Mouse (Mus musculus): ENCODE data around the gene Lrrc8b.

The Lrrc8b gene

DNA sequence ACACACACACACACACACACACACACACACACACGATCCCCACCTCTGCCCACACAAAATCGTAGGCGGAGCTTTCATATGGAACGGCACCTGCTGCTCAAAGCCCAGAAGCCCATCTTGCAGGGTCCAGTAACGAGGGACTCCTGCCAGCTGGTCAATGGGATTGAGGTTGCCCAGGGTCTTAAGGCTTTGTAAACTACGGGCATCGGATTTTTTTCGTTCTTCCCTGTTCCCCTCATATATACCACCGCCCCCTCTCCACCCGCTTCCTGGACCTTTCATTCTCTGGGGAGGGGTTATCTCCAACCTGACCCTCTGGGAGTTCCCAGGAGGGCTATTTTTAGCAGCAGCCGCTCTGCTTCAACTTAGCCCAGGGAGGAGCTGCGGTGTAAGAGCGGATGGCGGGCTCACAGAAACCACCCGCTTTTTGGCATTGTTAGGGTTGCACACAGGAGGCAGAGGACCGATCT lies 103.1 kb downstream of the Lrrc8b start:
- DNase-seq (ENCODE audit: low spot score in 2 of 2), result peak; percentile 39 to 48

- DNase-seq (ENCODE audit: low spot score in 2 of 2), result peak; percentile 74 to 81
Observed at GRCm38 (mm10) chr5:105519096-105519975, 103.8 kb downstream of the Lrrc8b start, which contains the start of gene Lrrc8c. TSS of gene Lrrc8c (plus strand) at chr5:105519388.

DNA sequence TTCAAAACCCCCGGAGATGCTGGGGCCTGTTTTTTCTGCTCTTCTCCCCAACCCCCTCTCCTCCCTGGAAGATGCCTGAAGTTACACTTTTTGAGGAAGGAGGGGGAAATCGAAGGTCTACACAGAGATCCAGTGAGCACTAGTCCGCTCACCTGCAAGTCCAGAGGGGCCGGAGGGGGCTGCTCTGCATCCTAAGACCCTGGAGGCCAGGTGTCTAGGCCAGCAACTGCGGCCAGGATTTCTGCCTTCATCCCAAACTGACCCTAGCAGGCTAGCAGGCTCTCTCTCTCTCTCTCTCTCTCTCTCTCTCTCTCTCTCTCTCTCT lies 104.4 kb downstream of the Lrrc8b start:
- DNase-seq (ENCODE audit: low spot score in 2 of 2), result no peak

- no peak for DNase-seq (ENCODE audit: low spot score in 2 of 2)
Observed at GRCm38 (mm10) chr5:105520442-105520965, 104.9 kb downstream of the Lrrc8b start.

GRCm38 (mm10) chr5:105523452-105523851 lies 107.9 kb downstream of the Lrrc8b start:
- DNase-seq (ENCODE audit: low spot score in 2 of 2), result no peak

DNA sequence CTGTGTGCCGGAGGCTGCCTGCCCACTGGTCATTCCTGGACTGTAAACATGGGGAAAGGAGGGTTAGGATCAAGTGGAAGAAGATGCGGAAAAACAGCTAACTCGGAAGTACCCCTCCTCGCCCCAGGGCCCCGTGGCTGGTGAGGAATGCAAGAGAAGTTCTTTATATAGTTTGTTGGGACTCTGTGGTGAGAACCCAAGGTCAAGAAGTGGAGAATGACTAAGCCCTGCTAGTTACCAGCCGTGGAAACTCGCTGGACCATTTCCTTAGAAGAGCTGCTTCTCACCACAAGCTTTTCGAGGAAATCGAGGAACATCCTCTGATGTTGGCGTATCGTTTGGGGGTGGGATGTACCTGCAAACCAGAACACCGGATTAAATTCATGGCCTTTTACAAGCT lies 109.4 kb downstream of the Lrrc8b start:
- no peak for DNase-seq (ENCODE audit: low spot score in 2 of 2)

GRCm38 (mm10) chr5:105526107-105526645 lies 110.6 kb downstream of the Lrrc8b start:
- no peak for DNase-seq (ENCODE audit: low spot score in 2 of 2)

GRCm38 (mm10) chr5:105526766-105527165 lies 111.2 kb downstream of the Lrrc8b start:
- no peak for DNase-seq (ENCODE audit: low spot score in 2 of 2)

- no peak for DNase-seq (ENCODE audit: low spot score in 2 of 2)
Observed at GRCm38 (mm10) chr5:105527477-105528331, 112.1 kb downstream of the Lrrc8b start.

GRCm38 (mm10) chr5:105530576-105530975 lies 115.0 kb downstream of the Lrrc8b start:
- no peak for DNase-seq (ENCODE audit: low spot score in 2 of 2)

DNA sequence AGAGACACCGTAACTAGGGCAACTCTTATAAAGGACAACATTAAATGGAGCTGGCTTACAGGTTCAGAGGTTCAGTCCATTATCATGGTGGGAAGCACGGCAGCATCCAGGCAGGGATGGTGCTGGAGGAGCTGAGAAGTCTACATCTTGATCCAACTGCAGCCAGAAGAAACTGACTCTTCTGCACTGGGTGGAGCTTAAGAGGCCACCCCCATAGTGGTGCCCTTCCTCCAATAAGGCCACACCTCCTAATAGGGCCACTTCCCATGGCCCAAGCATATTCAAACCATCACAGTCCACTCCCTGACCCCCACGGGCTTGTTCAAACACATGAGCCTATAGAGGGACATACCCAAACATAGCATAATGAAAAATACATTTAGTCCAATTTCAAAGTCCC lies 119.6 kb downstream of the Lrrc8b start:
- DNase-seq (ENCODE audit: low spot score in 2 of 2), result no peak

DNA sequence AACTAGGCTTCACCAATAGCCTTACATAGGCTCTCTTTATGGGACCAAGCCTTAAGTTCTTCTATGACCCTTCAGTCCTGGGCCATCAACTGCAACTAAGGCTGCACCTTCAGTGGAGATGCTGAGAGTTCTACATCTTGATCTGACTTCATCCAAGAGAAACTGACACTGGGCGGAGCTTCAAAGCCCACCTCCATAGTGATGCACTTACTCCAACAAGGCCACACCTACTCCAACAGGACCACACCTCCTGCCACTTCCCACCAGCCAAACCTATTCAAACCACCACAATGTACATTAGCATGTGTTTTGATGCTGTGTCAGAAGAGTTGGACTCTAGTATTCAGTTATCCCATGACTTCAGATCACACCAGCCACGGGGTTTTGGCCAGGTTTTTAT lies 120.6 kb downstream of the Lrrc8b start:
- no peak for DNase-seq (ENCODE audit: low spot score in 2 of 2)

DNA sequence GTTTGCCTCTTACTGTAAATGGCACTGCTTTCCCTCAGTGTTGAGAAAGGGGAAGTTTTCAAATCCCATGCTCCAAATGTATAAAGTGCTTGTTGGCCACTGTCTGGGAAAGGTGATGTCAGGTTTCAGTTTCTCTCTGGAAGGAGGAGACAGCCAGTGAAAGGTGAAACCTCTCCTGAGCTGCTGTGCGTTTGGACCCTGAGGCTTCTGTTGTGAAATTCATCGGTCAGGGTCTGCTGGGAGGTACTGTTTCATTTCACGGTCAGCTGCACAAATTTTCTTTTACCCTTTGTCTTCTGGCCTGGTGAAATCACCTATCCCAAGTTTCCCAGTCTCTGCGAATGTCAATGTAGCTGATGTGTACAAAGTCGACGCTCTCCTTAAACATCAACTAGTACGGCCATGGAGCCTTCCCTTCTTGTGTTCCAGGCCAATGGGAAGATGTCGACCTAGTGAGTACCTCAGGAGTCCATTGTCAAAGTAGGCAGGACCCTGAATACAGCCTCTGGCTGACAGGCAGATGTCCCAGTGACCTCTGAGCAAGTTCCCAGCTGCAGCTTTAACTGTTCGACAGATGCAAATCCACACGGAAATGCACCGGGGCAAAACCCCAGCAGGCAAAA lies 121.6 kb downstream of the Lrrc8b start:
- DNase-seq (ENCODE audit: low spot score in 2 of 2), result no peak
